Mouse (Mus musculus) embryonic fibroblast, embryonic 13.5 days (primary cell): Measurements from ENCODE around the gene Cox8b.

Source experiments
- CTCF ChIP-seq: IDR thresholded peaks from 2 replicates; pipeline ENCODE4 v1.5.1; 2011; ENCODE audit warnings: mild to moderate bottlenecking, control low read depth, low read length, moderate library complexity, borderline replicate concordance; ENCODE audit not compliant: insufficient read depth
- POLR2A ChIP-seq: IDR thresholded peaks from 2 replicates; pipeline ENCODE4 v1.6.1; 2011; ENCODE audit warnings: low read depth, mild to moderate bottlenecking, control low read depth, low read length, moderate library complexity

DNA sequence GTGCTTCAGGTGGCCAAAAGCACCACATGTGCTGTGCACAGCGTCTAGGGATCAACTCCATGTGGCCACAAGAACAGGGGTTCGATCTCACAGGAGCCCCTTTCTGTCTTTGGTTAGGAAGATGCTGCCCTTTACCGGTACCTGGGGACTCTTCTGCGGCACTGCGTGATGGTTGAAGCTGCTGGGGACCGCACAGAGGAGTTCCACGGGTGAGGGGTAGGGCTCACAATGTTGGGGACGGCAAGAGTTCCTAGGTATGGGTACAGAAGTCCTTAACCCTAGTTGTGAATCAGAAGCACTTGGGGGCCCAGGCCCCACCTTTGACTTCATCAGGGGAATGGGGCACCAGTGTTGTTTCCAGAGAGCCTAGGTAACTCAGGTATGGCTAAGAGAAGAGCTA is 41.5 kb downstream of the Cox8b start:
- TF ChIP-seq CTCF (no peak), POLR2A (no peak)
